Mouse (Mus musculus) testis, adult 2 months (tissue): ENCODE measurements around the gene Aamp. TPM values are rescaled to one million over a fixed set of nuclear protein-coding genes. Genes with fewer than 3 reads are reported as not detected.

Source experiments
- H3K27ac ChIP-seq: fragments of 200-500 bp; 2 replicates; pipeline ENCODE4 v1.5.1; 2012; ENCODE audit warnings: low read depth, low read length; ENCODE audit not compliant: control insufficient read depth, insufficient read depth
- H3K27me3 ChIP-seq: fragments of 200-500 bp; 2 replicates; pipeline ENCODE4 v1.6.1; 2012; ENCODE audit warnings: mild to moderate bottlenecking, low read length, moderate library complexity; ENCODE audit not compliant: control insufficient read depth, insufficient read depth
- H3K36me3 ChIP-seq: fragments of 200-500 bp; 2 replicates; pipeline ENCODE4 v1.6.1; 2012; ENCODE audit warnings: mild to moderate bottlenecking, low read length; ENCODE audit not compliant: control insufficient read depth, insufficient read depth
- H3K4me1 ChIP-seq: fragments of 200-500 bp; 2 replicates; pipeline ENCODE4 v1.6.1; 2012; ENCODE audit warnings: low read length; ENCODE audit not compliant: control insufficient read depth, insufficient read depth
- H3K4me3 ChIP-seq: fragments of 200-500 bp; 2 replicates; pipeline ENCODE4 v1.5.1; 2012; ENCODE audit warnings: low read depth, mild to moderate bottlenecking, low read length, moderate library complexity, mixed read lengths; ENCODE audit not compliant: control insufficient read depth
- CTCF ChIP-seq: fragments of 200-500 bp; IDR thresholded peaks from 2 replicates; pipeline ENCODE4 v1.5.1; 2012; ENCODE audit warnings: low read depth, mild to moderate bottlenecking, inconsistent platforms, low read length, moderate library complexity; ENCODE audit not compliant: control insufficient read depth, insufficient read depth, insufficient replicate concordance
- POLR2A ChIP-seq: fragments of 200-500 bp; IDR thresholded peaks from 2 replicates; pipeline ENCODE4 v1.6.1; 2012; ENCODE audit warnings: low read depth, mild to moderate bottlenecking, inconsistent platforms, low read length, moderate library complexity; ENCODE audit not compliant: control insufficient read depth
- polyA plus RNA-seq: library from polyadenylated mRNA; depleted of rRNA; stranded (reverse); fragments of >200 nt; gene quantifications from 2 replicates; pipeline ENCODE4 v1.2.3, GENCODE M21; 2012

The Aamp gene
- polyA plus RNA-seq, 1 experiment: 1,552 TPM

GRCm38 (mm10) chr1:74316114-74316827 lies 31.7 kb upstream of the Aamp start:
- no peak overlapping the region for H3K27ac ChIP-seq
- no peaks in the 10 kb centered on the region for H3K27me3 ChIP-seq
- H3K4me1 ChIP-seq: no peaks in the 10 kb centered on the region
- no peaks in the 10 kb centered on the region for H3K36me3 ChIP-seq
- H3K4me3 ChIP-seq: no peak overlapping the region
- no peak for TF ChIP-seq CTCF
- no peak for TF ChIP-seq POLR2A

GRCm38 (mm10) chr1:74314796-74315195 lies 30.3 kb upstream of the Aamp start:
- H3K27ac ChIP-seq: no peak overlapping the region
- no peaks in the 10 kb centered on the region; the same call in 1 of the 2 replicates for H3K4me1 ChIP-seq
- no peaks in the 10 kb centered on the region for H3K36me3 ChIP-seq
- no peak overlapping the region for H3K4me3 ChIP-seq
- no peak for TF ChIP-seq POLR2A
- TF ChIP-seq CTCF: no peak
- no peaks in the 10 kb centered on the region for H3K27me3 ChIP-seq

DNA sequence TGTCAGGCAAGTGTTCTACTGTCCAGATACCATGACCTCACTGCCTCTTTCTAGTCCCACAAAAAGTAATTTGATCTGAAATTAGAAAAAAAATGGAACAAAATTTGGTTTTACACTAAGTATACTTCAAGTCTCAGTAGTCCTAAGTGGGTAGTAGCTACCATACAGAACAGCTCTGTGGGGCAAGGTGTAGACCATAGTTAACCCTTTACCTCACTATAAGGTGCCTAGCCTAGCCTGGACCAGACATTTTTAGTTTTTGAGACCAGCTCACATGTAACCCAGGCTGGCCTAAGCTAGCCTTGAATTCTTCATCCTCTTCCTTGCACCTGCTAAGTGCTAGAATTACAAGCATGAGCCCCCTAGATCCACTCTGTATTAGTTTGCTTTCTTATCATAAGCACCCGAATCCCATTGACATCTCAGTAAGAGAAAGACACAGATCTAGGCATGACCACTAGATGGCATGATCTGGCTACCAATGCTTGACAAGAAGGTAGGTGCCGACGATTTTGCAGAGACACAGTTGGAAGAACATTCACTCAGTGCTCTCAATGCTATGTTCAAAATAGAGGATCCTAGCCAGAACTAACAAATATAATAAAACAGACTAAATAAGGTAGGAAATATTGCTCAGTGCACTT lies 28.6 kb upstream of the Aamp start:
- Histone ChIP-seq H3K27me3 (no peaks in the 10 kb centered on the region), H3K36me3 (no peaks in the 10 kb centered on the region), H3K4me3 (no peak overlapping the region), H3K4me1 (no peaks in the 10 kb centered on the region; the same call in 1 of the 2 replicates), H3K27ac (no peak overlapping the region)
- no peak for TF ChIP-seq POLR2A
- TF ChIP-seq CTCF: no peak; the same call in 1 of the 2 replicates

- TF ChIP-seq CTCF (no peak), POLR2A (no peak)
- Histone ChIP-seq H3K36me3 (no peaks in the 10 kb centered on the region), H3K4me1 (no peaks in the 10 kb centered on the region; the same call in 1 of the 2 replicates), H3K27me3 (no peaks in the 10 kb centered on the region), H3K27ac (no peak overlapping the region), H3K4me3 (no peak overlapping the region)
Observed at GRCm38 (mm10) chr1:74309767-74310166, 25.2 kb upstream of the Aamp start.

GRCm38 (mm10) chr1:74308001-74308964 lies 23.7 kb upstream of the Aamp start:
- Histone ChIP-seq H3K27ac (no peak overlapping the region), H3K36me3 (no peaks in the 10 kb centered on the region), H3K4me3 (no peak overlapping the region), H3K27me3 (no peaks in the 10 kb centered on the region), H3K4me1 (peaks cover 6% of the 10 kb centered on the region)
- TF ChIP-seq POLR2A (no peak), CTCF (no peak)

GRCm38 (mm10) chr1:74307146-74307545 lies 22.6 kb upstream of the Aamp start:
- H3K4me3 ChIP-seq: no peak overlapping the region
- H3K27me3 ChIP-seq: no peaks in the 10 kb centered on the region
- TF ChIP-seq POLR2A (no peak), CTCF (no peak)
- no peaks in the 10 kb centered on the region for H3K36me3 ChIP-seq
- H3K27ac ChIP-seq: no peak overlapping the region
- H3K4me1 ChIP-seq: peaks cover 8% of the 10 kb centered on the region

DNA sequence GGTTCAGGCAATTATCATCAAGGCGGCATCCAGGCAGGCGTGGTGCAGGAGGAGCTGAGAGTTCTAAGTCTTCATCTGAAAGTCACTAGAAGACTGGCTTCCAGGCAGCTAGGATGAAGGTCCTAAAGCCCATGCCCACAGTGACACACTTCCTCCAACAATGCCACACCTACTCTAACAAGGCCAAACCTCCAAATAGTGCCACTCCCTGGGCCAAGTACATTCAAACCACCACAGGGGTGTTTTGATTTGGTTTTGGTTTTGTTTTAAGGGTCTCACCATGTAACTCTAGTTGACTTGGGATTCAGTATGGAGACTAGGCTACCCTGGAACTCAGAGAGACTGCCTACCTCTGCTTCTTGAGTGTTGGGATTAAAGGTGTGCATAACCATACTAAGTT lies 21.0 kb upstream of the Aamp start, which contains the start of gene Tmbim1:
Tmbim1 (minus strand) TSS at position 101 of the 400 bp plus-strand sequence.
- Histone ChIP-seq H3K27ac (peak within 1 kb of the TSS; percentile 46; the same call in 1 of the 2 replicates), H3K4me3 (peak within 1 kb of the TSS; percentile 76; the same call in 1 of the 2 replicates), H3K4me1 (peaks cover 8% of the 10 kb centered on the region), H3K27me3 (no peaks in the 10 kb centered on the region), H3K36me3 (no peaks in the 10 kb centered on the region)
- no peak for TF ChIP-seq CTCF
- TF ChIP-seq POLR2A: no peak
